Mouse (Mus musculus) G1E (cell line): ENCODE data around the gene Chil1.

Source experiments
- CTCF ChIP-seq: IDR thresholded peaks from 2 replicates; pipeline ENCODE4 v1.5.1; 2012; ENCODE audit warnings: low read depth, low read length, inconsistent platforms, mixed read lengths
- GATA1 ChIP-seq: IDR thresholded peaks from 2 replicates; pipeline ENCODE4 v1.6.1; 2012; ENCODE audit warnings: borderline replicate concordance, low read length, inconsistent platforms, mixed read lengths
- POLR2AphosphoS5 ChIP-seq: IDR thresholded peaks from 2 replicates; pipeline ENCODE4 v1.6.1; 2012; ENCODE audit warnings: low read depth, low read length, inconsistent platforms; ENCODE audit not compliant: insufficient replicate concordance
- TAL1 ChIP-seq: conservative IDR thresholded peaks from 2 replicates; pipeline ENCODE4 v1.6.1; 2012; ENCODE audit warnings: low read depth, low read length, inconsistent platforms, mixed read lengths

- TF ChIP-seq CTCF (no peak), POLR2AphosphoS5 (no peak), GATA1 (no peak), TAL1 (no peak)
These were observed 16.4 kb downstream of the Chil1 start for GRCm38 (mm10) chr1:134198197-134198995.
